ENCODE assay signal across 8 mouse cellular contexts in genomic region chr1:193370096-193370495, GRCm38 (mm10). TPM values are rescaled to one million over a fixed set of nuclear protein-coding genes. Genes with fewer than 3 reads are reported as not detected.
DNase-seq lines count a peak whose midpoint lies in the region; ATAC-seq and TF ChIP-seq lines count a peak whose summit lies in the region.

Gene Camk1g, minus strand, starts transcription at chr1:193370298.

- 0% methylated on average over 2 of the region's 2 CpGs for WGBS in lung, embryonic 15.5 days
- 0% methylated on average over 2 of the region's 2 CpGs for WGBS in embryonic facial prominence, embryonic 12.5 days
- WGBS in limb, embryonic 14.5 days, result 2% methylated on average over 2 of the region's 2 CpGs

- no peak for TF ChIP-seq CTCF in gastrocnemius, adult 2 months (IDR thresholded peaks at IDR 0.05)

- no peaks in the 10 kb centered on the region for H3K9me3 ChIP-seq in lung, embryonic 15.5 days
- H3K9me3 ChIP-seq in embryonic facial prominence, embryonic 12.5 days, result no peaks in the 10 kb centered on the region
- H3K9me3 ChIP-seq in limb, embryonic 14.5 days (ENCODE audit: control insufficient read depth, low read length), result no peaks in the 10 kb centered on the region

- H3K4me2 ChIP-seq in lung, embryonic 15.5 days, result peak within 1 kb of the TSS; percentile 57
- peak within 1 kb of the TSS; percentile 73 for H3K4me2 ChIP-seq in embryonic facial prominence, embryonic 12.5 days (replicated peaks)
- H3K4me2 ChIP-seq in limb, embryonic 14.5 days (replicated peaks; ENCODE audit: low read depth, low read length, severe bottlenecking), result peak within 1 kb of the TSS; percentile 49

- intact Hi-C loops in gastrocnemius, adult 2 months (cut with DNase I), result no loop called here

- H3K9ac ChIP-seq in lung, embryonic 15.5 days, result peak within 1 kb of the TSS; percentile 33
- peak within 1 kb of the TSS; percentile 67 for H3K9ac ChIP-seq in embryonic facial prominence, embryonic 12.5 days
- H3K9ac ChIP-seq in limb, embryonic 14.5 days (ENCODE audit: low read depth, low read length, severe bottlenecking), result peak within 1 kb of the TSS; percentile 52

- no peak for DNase-seq in lung, postnatal 14 days
- peak; percentile 76 for DNase-seq in hindlimb bud, embryonic 11.5 days (ENCODE audit: extremely low spot score, low read depth, low spot score)
- peak; percentile 86 for DNase-seq in limb, embryonic 14.5 days (ENCODE audit: low spot score)
- DNase-seq in thymus, postnatal 25 days, result peak; percentile 42
- DNase-seq in gastrocnemius, adult 2 months, result no peak

- H3K27me3 ChIP-seq in lung, embryonic 15.5 days, result no peaks in the 10 kb centered on the region
- no peaks in the 10 kb centered on the region for H3K27me3 ChIP-seq in embryonic facial prominence, embryonic 12.5 days
- no peaks in the 10 kb centered on the region for H3K27me3 ChIP-seq in limb, embryonic 14.5 days (ENCODE audit: control insufficient read depth, insufficient read depth, low read length)

- H3K36me3 ChIP-seq in lung, embryonic 15.5 days, result no peaks in the 10 kb centered on the region
- no peaks in the 10 kb centered on the region for H3K36me3 ChIP-seq in embryonic facial prominence, embryonic 12.5 days
- H3K36me3 ChIP-seq in limb, embryonic 14.5 days (ENCODE audit: control insufficient read depth, insufficient read depth, low read length), result no peaks in the 10 kb centered on the region

- TF ChIP-seq POLR2A in limb, embryonic 14.5 days (IDR thresholded peaks at IDR 0.05; ENCODE audit: borderline replicate concordance, extremely low read depth, insufficient read depth, insufficient read length), result 0 out of 2 replicates have a peak, but pooled peaks have one; percentile 39

- H3K27ac ChIP-seq in lung, embryonic 15.5 days, result 0 out of 2 replicates have a peak within 1 kb of the TSS, but pooled peaks have one; percentile 12
- H3K27ac ChIP-seq in embryonic facial prominence, embryonic 12.5 days, result 0 out of 2 replicates have a peak within 1 kb of the TSS, but pooled peaks have one; percentile 30
- no peak within 1 kb of the TSS for H3K27ac ChIP-seq in limb, embryonic 14.5 days (replicated peaks; ENCODE audit: low read depth, low read length)
- no peak within 1 kb of the TSS for H3K27ac ChIP-seq in gastrocnemius, adult 2 months

- peak within 1 kb of the TSS; percentile 47 for H3K4me3 ChIP-seq in lung, embryonic 15.5 days
- H3K4me3 ChIP-seq in embryonic facial prominence, embryonic 12.5 days, result peak within 1 kb of the TSS; percentile 50
- H3K4me3 ChIP-seq in limb, embryonic 14.5 days (replicated peaks; ENCODE audit: low read length), result peak within 1 kb of the TSS; percentile 43
- no peak within 1 kb of the TSS for H3K4me3 ChIP-seq in gastrocnemius, adult 2 months

- peak; percentile 85 for ATAC-seq in lung, embryonic 15.5 days (ENCODE audit: borderline replicate concordance, extremely low read depth, low FRiP score, low TSS enrichment)
- peak; percentile 70 for ATAC-seq in embryonic facial prominence, embryonic 12.5 days (ENCODE audit: insufficient number of reproducible peaks, insufficient read depth, low FRiP score, low TSS enrichment)
- ATAC-seq in limb, embryonic 14.5 days (ENCODE audit: low FRiP score, low read depth), result peak; percentile 89
- no peak for ATAC-seq in activated CD4-positive, CD25-positive, alpha-beta regulatory T cell, adult 4 months

- H3K4me1 ChIP-seq in lung, embryonic 15.5 days, result peaks cover 16% of the 10 kb centered on the region
- H3K4me1 ChIP-seq in embryonic facial prominence, embryonic 12.5 days, result peaks cover 20% of the 10 kb centered on the region
- H3K4me1 ChIP-seq in limb, embryonic 14.5 days (ENCODE audit: control insufficient read depth, insufficient read depth, low read length), result peaks cover 18% of the 10 kb centered on the region

RNA-seq across cellular contexts. Expression of gene Camk1g, which starts in this region (rescaled TPM):
- 36.8 and 38.8 TPM in 2 replicates for polyA plus RNA-seq in lung, embryonic 15.5 days (2015; fragmentation: Nextera tagmentation; extraction: Ambion mirVana)
- polyA plus RNA-seq in embryonic facial prominence, embryonic 12.5 days (2016; fragmentation: Nextera tagmentation; extraction: Ambion mirVana), result 24.4 and 26.3 TPM in 2 replicates
- 9.8 and 12.6 TPM in 2 replicates for polyA plus RNA-seq in limb, embryonic 14.5 days (2012; rRNA removed)
- 9.1 and 11.8 TPM in 2 replicates for polyA plus RNA-seq in limb, embryonic 14.5 days (2014; fragmentation: Nextera tagmentation; extraction: Ambion mirVana)
- not detected for polyA plus RNA-seq in activated CD4-positive, CD25-positive, alpha-beta regulatory T cell, adult 4 months (2017; shearing (Covaris generic))
- total RNA-seq in gastrocnemius, adult 2 months (2021), result under 1 TPM in 1 of 2 experiments, not detected in 1; 0.22 TPM

Comparison
In these comparisons a context has a peak if more than half of its experiments do, and no peak if none do; other contexts are left out.
1. RNA of gene Camk1g (polyA plus RNA-seq): 36.8 to 38.8 TPM in lung, embryonic 15.5 days, 24.4 to 26.3 TPM in embryonic facial prominence, embryonic 12.5 days and 9.1 to 12.6 TPM in limb, embryonic 14.5 days; not detected in activated CD4-positive, CD25-positive, alpha-beta regulatory T cell, adult 4 months; every median in the first group is over 4 times any median in the second.
2. H3K27ac ChIP-seq: peak in lung, embryonic 15.5 days (single experiment) and embryonic facial prominence, embryonic 12.5 days (single experiment); none in limb, embryonic 14.5 days (single experiment) and gastrocnemius, adult 2 months (single experiment).
3. DNase-seq: peak in hindlimb bud, embryonic 11.5 days (single experiment), limb, embryonic 14.5 days (single experiment) and thymus, postnatal 25 days (single experiment); none in lung, postnatal 14 days (single experiment) and gastrocnemius, adult 2 months (single experiment).
4. Peak in every context shown above with its lines, with median percentiles within 50 percentile points of each other: H3K4me2 ChIP-seq and H3K9ac ChIP-seq.